Mouse (Mus musculus) liver, postnatal 0 days (tissue): ENCODE data around the gene Atp1b3.

ENCODE experiments used
- CTCF ChIP-seq: sonication (generic); IDR thresholded peaks from 2 replicates; pipeline ENCODE4 v1.5.1; 2016; ENCODE audit warnings: antibody characterized with exemption, low read depth
- EP300 ChIP-seq: IDR thresholded peaks from 2 replicates; pipeline ENCODE4 v1.6.1; 2016; ENCODE audit warnings: antibody characterized with exemption, low read depth, mild to moderate bottlenecking

DNA sequence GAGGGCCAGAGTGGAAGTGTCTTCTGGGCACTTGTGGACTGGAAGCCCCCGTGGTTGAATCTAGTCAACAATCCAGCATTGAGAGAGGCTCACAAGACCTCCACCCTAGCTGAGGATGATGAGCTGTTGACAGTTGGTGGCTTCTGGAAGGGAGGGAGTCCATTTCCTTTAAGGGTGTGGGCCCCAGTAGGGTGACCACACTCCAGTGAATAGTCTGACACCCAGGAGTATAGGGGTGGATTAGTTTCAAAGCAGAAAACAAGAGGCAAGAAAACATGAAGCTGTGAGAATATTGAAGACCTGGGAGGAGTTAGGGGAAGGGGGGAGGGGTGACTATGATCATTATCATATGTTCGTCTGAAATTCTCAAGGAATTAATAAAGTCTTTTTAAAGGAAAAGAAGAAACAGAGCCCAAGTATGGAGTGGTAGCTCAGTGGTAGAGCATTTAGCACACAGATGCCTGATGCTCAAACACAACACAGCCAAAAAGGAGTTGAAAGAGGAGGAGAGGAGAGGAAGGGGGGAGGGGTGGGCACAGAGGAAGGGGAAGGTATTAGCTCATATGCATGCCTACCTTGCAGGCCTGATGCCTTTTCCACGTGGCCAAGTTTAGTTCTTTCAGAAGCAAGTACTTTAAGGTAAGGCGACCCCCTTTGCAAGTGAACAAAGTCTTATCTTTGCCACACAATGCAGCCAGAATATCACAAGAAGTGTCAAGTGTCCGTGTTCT, 5.6 kb upstream of the Atp1b3 start:
- TF ChIP-seq EP300: no peak
- no peak for TF ChIP-seq CTCF
